Mouse (Mus musculus): Measurements from ENCODE around the gene Fam3b. TPM values are rescaled to one million over a fixed set of nuclear protein-coding genes. Genes with fewer than 3 reads are reported as not detected.

Fam3b gene
- polyA plus RNA-seq, 1 experiment from 2014 or later: 50.6 TPM

DNA sequence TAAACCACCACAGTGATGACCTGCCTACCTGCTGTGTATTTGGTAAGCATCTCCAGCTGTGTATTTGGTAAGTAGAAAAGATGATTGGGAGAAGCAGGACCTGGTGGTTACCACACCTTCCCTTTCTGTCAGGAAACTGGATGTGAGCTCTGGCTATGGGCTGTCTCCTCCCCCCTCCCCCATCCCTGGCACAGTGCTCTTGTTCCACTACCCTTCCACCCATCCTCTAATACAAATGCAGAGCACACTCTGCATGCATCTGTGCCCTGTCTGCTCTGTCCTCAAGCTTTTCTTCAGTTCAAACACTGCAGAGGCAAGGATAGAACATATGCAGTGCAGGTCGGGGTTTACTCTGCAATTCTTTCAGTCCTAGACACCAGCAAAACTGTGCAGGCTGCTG, 19.8 kb upstream of the Fam3b start:
- Histone ChIP-seq H3K36me3 (ENCODE audit: control insufficient read depth, insufficient read depth, low read length) (no peaks in the 10 kb centered on the region; the same call in 1 of the 2 replicates), H3K4me1 (replicated peaks; ENCODE audit: control insufficient read depth, insufficient read depth) (0 out of 2 replicates have a peak, but pooled peaks cover 6% of the 10 kb centered on the region), H3K27me3 (ENCODE audit: control insufficient read depth, insufficient read depth, low read length) (no peaks in the 10 kb centered on the region), H3K27ac (replicated peaks) (peak overlapping the region; percentile 96), H3K4me2 (replicated peaks; ENCODE audit: low read depth) (peak overlapping the region; percentile 53), H3K9ac (ENCODE audit: low read length) (peak overlapping the region; percentile 19), H3K9me3 (ENCODE audit: control insufficient read depth, low read length) (no peaks in the 10 kb centered on the region), H3K4me3 (ENCODE audit: low read depth, low read length) (peak overlapping the region; percentile 17; the same call in 1 of the 2 replicates)
- ATAC-seq (ENCODE audit: low FRiP score, low TSS enrichment): no peak; the same call in 1 of the 2 replicates
- TF ChIP-seq CTCF (IDR thresholded peaks at IDR 0.05; ENCODE audit: low read depth): no peak
- TF ChIP-seq EP300 (optimal IDR thresholded peaks at IDR 0.05): no peak
- 20% methylated on average over 1 of the region's 1 CpGs for WGBS
- no peak for DNase-seq (ENCODE audit: low spot score)

DNA sequence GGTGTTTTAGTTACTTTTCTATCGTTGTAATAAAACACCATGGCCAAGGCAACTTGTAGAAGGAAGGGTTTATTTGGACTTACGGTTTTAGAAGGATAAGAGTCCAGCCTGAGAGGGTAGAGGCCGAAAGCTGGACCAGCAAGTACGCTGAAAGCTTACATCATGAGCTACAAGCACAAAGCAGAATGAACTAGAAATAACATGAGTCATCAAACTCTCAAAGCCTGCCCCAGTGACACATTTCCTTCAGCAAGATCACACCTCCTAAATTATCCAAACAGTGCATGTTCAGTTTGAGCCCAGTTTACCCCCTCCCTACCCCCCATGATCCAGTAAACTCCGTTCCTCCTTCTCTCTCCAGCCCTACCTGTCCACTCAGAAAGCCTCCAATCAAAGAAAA, 19.1 kb upstream of the Fam3b start:
- no peak overlapping the region for H3K9ac ChIP-seq (ENCODE audit: low read length)
- no peak overlapping the region for H3K4me3 ChIP-seq (ENCODE audit: low read depth, low read length)
- 0 out of 2 replicates have a peak, but pooled peaks cover 6% of the 10 kb centered on the region for H3K4me1 ChIP-seq (replicated peaks; ENCODE audit: control insufficient read depth, insufficient read depth)
- ATAC-seq (ENCODE audit: low FRiP score, low TSS enrichment): no peak
- WGBS: 68% methylated on average over 5 of the region's 5 CpGs
- H3K27me3 ChIP-seq (ENCODE audit: control insufficient read depth, insufficient read depth, low read length): no peaks in the 10 kb centered on the region
- H3K27ac ChIP-seq (replicated peaks): no peak overlapping the region
- no peaks in the 10 kb centered on the region for H3K9me3 ChIP-seq (ENCODE audit: control insufficient read depth, low read length)
- DNase-seq (ENCODE audit: low spot score): no peak
- H3K36me3 ChIP-seq (ENCODE audit: control insufficient read depth, insufficient read depth, low read length): no peaks in the 10 kb centered on the region; the same call in 1 of the 2 replicates
- TF ChIP-seq EP300 (optimal IDR thresholded peaks at IDR 0.05): no peak
- TF ChIP-seq CTCF (IDR thresholded peaks at IDR 0.05; ENCODE audit: low read depth): no peak
- no peak overlapping the region for H3K4me2 ChIP-seq (replicated peaks; ENCODE audit: low read depth)

GRCm38 (mm10) chr16:97533126-97533525, 18.5 kb upstream of the Fam3b start:
- 81% methylated on average over 1 of the region's 1 CpGs for WGBS
- no peak for DNase-seq (ENCODE audit: low spot score)
- Histone ChIP-seq H3K27me3 (ENCODE audit: control insufficient read depth, insufficient read depth, low read length) (no peaks in the 10 kb centered on the region), H3K4me1 (replicated peaks; ENCODE audit: control insufficient read depth, insufficient read depth) (0 out of 2 replicates have a peak, but pooled peaks cover 6% of the 10 kb centered on the region), H3K4me3 (ENCODE audit: low read depth, low read length) (no peak overlapping the region), H3K4me2 (replicated peaks; ENCODE audit: low read depth) (no peak overlapping the region), H3K36me3 (ENCODE audit: control insufficient read depth, insufficient read depth, low read length) (no peaks in the 10 kb centered on the region), H3K9ac (ENCODE audit: low read length) (no peak overlapping the region), H3K9me3 (ENCODE audit: control insufficient read depth, low read length) (no peaks in the 10 kb centered on the region), H3K27ac (replicated peaks) (no peak overlapping the region)
- TF ChIP-seq CTCF (IDR thresholded peaks at IDR 0.05; ENCODE audit: low read depth): no peak
- TF ChIP-seq EP300 (optimal IDR thresholded peaks at IDR 0.05): no peak
- no peak for ATAC-seq (ENCODE audit: low FRiP score, low TSS enrichment)

DNA sequence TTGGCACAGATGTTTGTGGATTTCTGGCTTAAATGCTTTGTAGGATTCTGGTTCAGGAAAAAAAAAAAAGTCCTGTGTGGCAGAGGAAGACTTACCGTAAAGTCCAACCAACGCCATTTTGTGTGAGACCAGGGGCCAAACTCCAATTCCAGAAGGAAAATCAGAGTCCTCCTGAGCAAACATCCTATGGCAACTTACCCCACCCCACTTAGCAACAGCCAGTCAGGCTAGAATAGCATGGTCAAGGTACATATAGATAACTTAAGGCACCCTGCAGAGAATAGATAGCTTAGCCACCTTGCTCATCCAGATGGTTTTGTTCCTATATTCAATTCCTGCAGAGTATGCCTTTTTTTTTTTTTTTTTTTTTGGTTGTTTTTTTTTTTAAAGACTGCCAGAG, 14.6 kb upstream of the Fam3b start:
- ATAC-seq (ENCODE audit: low FRiP score, low TSS enrichment) (no peak), DNase-seq (ENCODE audit: low spot score) (peak; percentile 20)
- Histone ChIP-seq H3K4me1 (replicated peaks; ENCODE audit: control insufficient read depth, insufficient read depth) (no peaks in the 10 kb centered on the region), H3K27ac (replicated peaks) (no peak overlapping the region), H3K4me2 (replicated peaks; ENCODE audit: low read depth) (no peak overlapping the region), H3K4me3 (ENCODE audit: low read depth, low read length) (no peak overlapping the region), H3K27me3 (ENCODE audit: control insufficient read depth, insufficient read depth, low read length) (no peaks in the 10 kb centered on the region), H3K9ac (ENCODE audit: low read length) (no peak overlapping the region), H3K9me3 (ENCODE audit: control insufficient read depth, low read length) (no peaks in the 10 kb centered on the region), H3K36me3 (ENCODE audit: control insufficient read depth, insufficient read depth, low read length) (no peaks in the 10 kb centered on the region)
- no peak for TF ChIP-seq EP300 (optimal IDR thresholded peaks at IDR 0.05)
- TF ChIP-seq CTCF (IDR thresholded peaks at IDR 0.05; ENCODE audit: low read depth): no peak
- 58% methylated on average over 2 of the region's 2 CpGs for WGBS

DNA sequence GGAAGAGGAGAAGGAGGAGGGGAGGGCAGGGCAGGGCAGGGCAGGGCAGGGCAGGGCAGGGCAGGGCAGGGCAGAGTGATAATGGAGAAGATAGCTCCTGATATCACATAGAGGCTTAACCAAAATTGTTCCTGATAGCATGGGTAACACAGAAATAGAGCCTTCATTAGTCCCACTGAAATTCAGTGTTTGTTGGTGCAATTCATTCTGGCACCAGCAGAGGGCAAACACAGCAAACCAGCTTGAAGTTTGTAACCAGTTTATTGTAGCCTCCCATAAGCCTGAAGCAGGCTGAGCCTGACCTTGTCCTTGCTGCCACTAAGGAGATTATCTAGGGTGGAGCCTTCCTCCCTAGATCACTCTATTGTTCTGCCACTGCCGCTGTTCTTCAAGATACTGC, 8.4 kb upstream of the Fam3b start:
- Histone ChIP-seq H3K4me1 (replicated peaks; ENCODE audit: control insufficient read depth, insufficient read depth) (no peaks in the 10 kb centered on the region), H3K4me3 (ENCODE audit: low read depth, low read length) (no peak overlapping the region), H3K9me3 (ENCODE audit: control insufficient read depth, low read length) (no peaks in the 10 kb centered on the region), H3K9ac (ENCODE audit: low read length) (no peak overlapping the region), H3K27ac (replicated peaks) (no peak overlapping the region), H3K27me3 (ENCODE audit: control insufficient read depth, insufficient read depth, low read length) (no peaks in the 10 kb centered on the region), H3K36me3 (ENCODE audit: control insufficient read depth, insufficient read depth, low read length) (no peaks in the 10 kb centered on the region), H3K4me2 (replicated peaks; ENCODE audit: low read depth) (no peak overlapping the region)
- DNase-seq (ENCODE audit: low spot score) (peak; percentile 80), ATAC-seq (ENCODE audit: low FRiP score, low TSS enrichment) (peak; percentile 55)
- 12% methylated on average over 1 of the region's 1 CpGs for WGBS
- peak; percentile 88 for TF ChIP-seq CTCF (IDR thresholded peaks at IDR 0.05; ENCODE audit: low read depth)
- TF ChIP-seq EP300 (optimal IDR thresholded peaks at IDR 0.05): no peak

DNA sequence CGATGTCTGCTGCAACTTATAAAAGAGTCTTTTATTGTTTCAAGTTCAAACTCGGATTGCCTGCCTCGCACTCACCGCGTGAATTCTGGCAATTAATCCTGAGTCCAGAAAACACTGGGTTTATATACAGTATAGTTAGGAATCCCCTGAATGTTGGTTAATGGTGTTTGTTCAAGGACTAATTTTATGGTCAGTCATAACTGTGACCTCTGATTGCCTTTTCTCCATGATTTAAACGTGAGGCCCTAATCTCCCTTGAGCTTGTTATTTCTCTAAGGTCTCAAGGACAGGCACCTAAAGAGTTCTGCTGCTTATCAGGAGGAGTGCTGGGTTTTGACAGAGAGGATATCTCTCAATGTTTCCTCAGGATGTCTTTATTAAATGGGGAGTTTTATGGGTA, 7.4 kb upstream of the Fam3b start:
- no peak overlapping the region for H3K27ac ChIP-seq (replicated peaks)
- DNase-seq (ENCODE audit: low spot score): no peak
- no peaks in the 10 kb centered on the region for H3K27me3 ChIP-seq (ENCODE audit: control insufficient read depth, insufficient read depth, low read length)
- TF ChIP-seq CTCF (IDR thresholded peaks at IDR 0.05; ENCODE audit: low read depth) (no peak), EP300 (optimal IDR thresholded peaks at IDR 0.05) (no peak)
- ATAC-seq (ENCODE audit: low FRiP score, low TSS enrichment): no peak
- 61% methylated on average over 6 of the region's 6 CpGs for WGBS
- H3K9ac ChIP-seq (ENCODE audit: low read length): no peak overlapping the region
- H3K36me3 ChIP-seq (ENCODE audit: control insufficient read depth, insufficient read depth, low read length): no peaks in the 10 kb centered on the region
- no peaks in the 10 kb centered on the region for H3K9me3 ChIP-seq (ENCODE audit: control insufficient read depth, low read length)
- H3K4me1 ChIP-seq (replicated peaks; ENCODE audit: control insufficient read depth, insufficient read depth): no peaks in the 10 kb centered on the region
- H3K4me3 ChIP-seq (ENCODE audit: low read depth, low read length): no peak overlapping the region
- H3K4me2 ChIP-seq (replicated peaks; ENCODE audit: low read depth): no peak overlapping the region
